Mouse (Mus musculus): ENCODE measurements at regions not wholly inside any gene's neighbourhood (a gene's known extent, or its start where the extent isn't known, plus 50 kb on each side); places are given as distances from the start of the nearest gene placed in this dataset.
"Not testable (repeated sequence)": the region's sequence is repeated elsewhere in the genome, so short reads cannot be mapped to it uniquely, and the experiment has no call there.

- no peak for TF ChIP-seq CTCF (IDR thresholded peaks at IDR 0.05)
- DNase-seq: no peak
- Histone ChIP-seq H3K27ac (no peak overlapping the region; the same call in 1 of the 2 replicates), H3K4me3 (no peak overlapping the region)
- intact Hi-C loops (cut with DNase I): no loop called here
Measured at GRCm38 (mm10) chr8:8867126-8867777, 176.9 kb upstream of the Arglu1 start.

DNA sequence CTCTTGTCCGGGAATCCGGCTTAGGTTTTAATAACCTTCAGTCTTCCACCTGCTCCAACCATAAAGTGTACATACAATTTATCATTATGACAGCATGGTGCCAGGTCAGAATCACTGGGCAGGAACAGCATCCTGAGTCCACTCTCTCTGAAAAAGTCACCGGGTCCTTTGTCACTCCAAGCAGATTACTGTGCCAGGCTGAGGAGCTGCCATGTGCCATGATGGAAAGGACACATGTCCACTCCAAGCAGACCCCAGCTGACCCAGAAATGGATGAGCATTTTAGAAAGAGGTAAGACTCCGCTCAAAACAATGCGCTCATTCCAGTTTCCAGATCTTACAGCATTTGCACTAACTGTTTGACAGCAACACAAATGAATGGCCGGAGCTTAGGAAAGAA lies 172.4 kb upstream of the Arglu1 start:
- no peak overlapping the region for H3K4me3 ChIP-seq
- H3K27ac ChIP-seq: no peak overlapping the region
- DNase-seq: no peak
- no peak for TF ChIP-seq CTCF (IDR thresholded peaks at IDR 0.05)
- intact Hi-C loops (cut with DNase I): no loop called here

- DNase-seq: no peak
- Histone ChIP-seq H3K4me3 (no peak overlapping the region), H3K27ac (peak overlapping the region; percentile 25; the same call in 1 of the 2 replicates)
- no peak for TF ChIP-seq CTCF (IDR thresholded peaks at IDR 0.05)
- intact Hi-C loops (cut with DNase I): no loop called here
Measured at GRCm38 (mm10) chr8:8861331-8861940, 171.1 kb upstream of the Arglu1 start.

GRCm38 (mm10) chr8:8858636-8859035 lies 168.3 kb upstream of the Arglu1 start:
- intact Hi-C loops (cut with DNase I): no loop called here
- Histone ChIP-seq H3K4me3 (no peak overlapping the region), H3K27ac (no peak overlapping the region)
- TF ChIP-seq CTCF (IDR thresholded peaks at IDR 0.05): no peak
- no peak for DNase-seq

- intact Hi-C loops (cut with DNase I): no loop called here
- no peak for DNase-seq
- no peak overlapping the region for H3K4me3 ChIP-seq
- no peak for TF ChIP-seq CTCF (IDR thresholded peaks at IDR 0.05)
- no peak overlapping the region for H3K27ac ChIP-seq
Measured at GRCm38 (mm10) chr8:8852656-8853366, 162.5 kb upstream of the Arglu1 start.

GRCm38 (mm10) chr8:8851271-8851670 lies 160.9 kb upstream of the Arglu1 start:
- TF ChIP-seq CTCF (IDR thresholded peaks at IDR 0.05): no peak
- intact Hi-C loops (cut with DNase I): no loop called here
- no peak overlapping the region for H3K4me3 ChIP-seq
- DNase-seq: no peak
- H3K27ac ChIP-seq: no peak overlapping the region

GRCm38 (mm10) chr8:8850766-8851165 lies 160.4 kb upstream of the Arglu1 start:
- TF ChIP-seq CTCF (IDR thresholded peaks at IDR 0.05): no peak
- H3K27ac ChIP-seq: no peak overlapping the region
- DNase-seq: no peak
- intact Hi-C loops (cut with DNase I): no loop called here
- H3K4me3 ChIP-seq: no peak overlapping the region

DNA sequence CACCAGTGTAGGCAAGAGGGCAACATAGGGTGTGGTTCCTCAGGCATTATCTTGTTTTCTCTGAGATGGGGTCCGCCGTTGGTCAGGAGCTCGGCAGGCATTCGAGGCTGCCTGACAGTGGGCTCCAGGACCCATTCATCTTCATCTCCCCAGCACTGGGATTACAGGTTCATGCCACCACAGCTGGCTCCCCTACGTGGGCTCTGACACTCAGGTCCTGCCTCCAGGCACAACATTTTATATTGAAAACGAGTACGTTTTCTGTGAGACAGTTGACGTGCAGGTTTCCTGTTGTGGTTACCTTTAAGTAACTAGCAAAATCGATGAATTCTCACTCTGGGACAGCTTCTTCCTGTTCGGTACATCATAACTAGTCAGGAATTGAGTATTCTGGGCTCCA lies 157.3 kb upstream of the Arglu1 start:
- Histone ChIP-seq H3K27ac (no peak overlapping the region), H3K4me3 (no peak overlapping the region)
- intact Hi-C loops (cut with DNase I): no loop called here
- no peak for TF ChIP-seq CTCF (IDR thresholded peaks at IDR 0.05)
- DNase-seq: no peak

DNA sequence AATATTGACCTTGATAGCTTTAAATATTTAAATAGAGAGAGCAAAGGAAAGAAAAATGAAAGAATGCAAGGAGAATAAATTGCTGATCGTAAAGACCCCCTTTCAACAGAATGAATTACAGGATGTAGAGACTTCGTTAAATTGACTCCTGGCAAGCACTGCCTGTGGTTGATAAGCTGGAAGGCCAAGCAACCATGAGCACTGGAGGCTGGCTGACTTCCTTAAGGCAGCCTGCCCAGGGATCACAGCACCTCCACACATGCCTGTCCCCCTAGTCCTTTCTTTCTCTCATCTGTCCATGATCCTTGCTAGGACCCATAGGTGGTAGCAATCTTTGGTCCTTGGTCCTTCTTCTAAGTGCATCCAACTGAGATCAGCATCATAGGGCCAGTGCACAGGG lies 152.0 kb upstream of the Arglu1 start:
- no peak for DNase-seq
- no peak overlapping the region for H3K4me3 ChIP-seq
- no peak for TF ChIP-seq CTCF (IDR thresholded peaks at IDR 0.05)
- no peak overlapping the region for H3K27ac ChIP-seq
- intact Hi-C loops (cut with DNase I): no loop called here

- DNase-seq; H3K27ac ChIP-seq; H3K4me3 ChIP-seq; intact Hi-C loops (cut with DNase I): not testable (repeated sequence)
Measured at GRCm38 (mm10) chr8:8836166-8836565, 145.8 kb upstream of the Arglu1 start.

DNA sequence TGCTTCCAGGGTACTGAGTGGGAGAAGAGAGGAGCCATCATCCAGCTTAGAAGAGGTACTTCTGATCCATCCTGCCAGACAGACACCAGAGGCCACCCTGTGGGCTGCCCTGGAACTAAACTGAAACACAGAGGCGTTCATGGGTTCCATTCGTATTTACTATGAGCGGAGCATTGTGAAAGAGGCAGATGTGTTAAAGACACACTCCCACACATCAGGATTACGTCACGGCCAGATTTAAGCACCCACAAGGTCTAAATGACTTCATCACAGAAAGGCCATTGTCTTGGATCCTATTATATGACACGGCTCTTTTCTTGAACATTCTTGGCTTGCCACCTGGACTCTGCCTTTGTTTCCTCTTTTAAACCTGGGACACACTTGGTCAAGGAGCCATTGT lies 141.0 kb upstream of the Arglu1 start:
- H3K4me3 ChIP-seq: no peak overlapping the region
- no peak overlapping the region for H3K27ac ChIP-seq
- intact Hi-C loops (cut with DNase I): no loop called here
- TF ChIP-seq CTCF (IDR thresholded peaks at IDR 0.05): no peak
- no peak for DNase-seq

DNA sequence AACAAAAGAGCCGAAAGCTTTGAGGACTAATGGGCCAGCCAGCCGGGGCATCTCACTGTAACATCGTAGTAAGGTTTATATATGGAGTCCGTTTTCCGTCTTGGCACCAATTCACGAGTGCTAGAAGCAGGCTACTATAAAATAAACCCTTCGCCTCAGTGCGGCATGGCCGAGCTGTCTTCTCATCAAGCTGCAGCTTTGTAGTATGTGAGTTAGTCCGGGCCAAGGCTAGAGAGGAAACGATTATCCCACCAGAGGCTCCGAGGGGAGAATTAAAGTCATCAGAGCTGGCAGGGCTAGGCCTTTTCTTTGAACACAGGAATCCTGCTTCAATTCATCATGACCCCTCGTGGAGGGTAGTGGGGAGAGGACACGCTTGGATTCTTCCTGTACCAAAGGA lies 138.9 kb upstream of the Arglu1 start:
- no peak for TF ChIP-seq CTCF (IDR thresholded peaks at IDR 0.05)
- Histone ChIP-seq H3K27ac (no peak overlapping the region), H3K4me3 (no peak overlapping the region)
- intact Hi-C loops (cut with DNase I): loop anchor here (5.0 kb wide), 1 partner anchor 57 kb away; no protein-coding TSS in a partner anchor
- no peak for DNase-seq

GRCm38 (mm10) chr8:8827555-8827954 lies 137.2 kb upstream of the Arglu1 start:
- peak; percentile 41 for DNase-seq
- intact Hi-C loops (cut with DNase I): loop anchor here (5.0 kb wide), 1 partner anchor 55 kb away; no protein-coding TSS in a partner anchor
- Histone ChIP-seq H3K4me3 (no peak overlapping the region), H3K27ac (peak overlapping the region; percentile 62)
- no peak for TF ChIP-seq CTCF (IDR thresholded peaks at IDR 0.05)
